Mouse (Mus musculus) intestine, postnatal 0 days (tissue): ENCODE measurements around the gene Gm29797. TPM values are rescaled to one million over a fixed set of nuclear protein-coding genes. Genes with fewer than 3 reads are reported as not detected.

Experiments
- ATAC-seq: fragments of 200-750 bp; cut with Nextera tagmentation; 2 replicates; pipeline ENCODE4 v1.8.0; 2017; ENCODE audit warnings: mild to moderate bottlenecking, moderate TSS enrichment, moderate library complexity
- H3K27ac ChIP-seq: fragments of 300-500 bp; sonication (generic); 2 replicates; pipeline ENCODE4 v1.5.1; 2014; ENCODE audit warnings: mild to moderate bottlenecking, low read depth, low read length, moderate library complexity
- H3K27me3 ChIP-seq: fragments of 300-500 bp; sonication (generic); replicated peaks from 2 replicates; pipeline ENCODE4 v1.6.1; 2014; ENCODE audit warnings: low read length, mixed read lengths; ENCODE audit not compliant: control insufficient read depth, insufficient read depth
- H3K36me3 ChIP-seq: fragments of 300-500 bp; sonication (generic); 2 replicates; pipeline ENCODE4 v1.6.1; 2014; ENCODE audit warnings: mild to moderate bottlenecking, moderate library complexity; ENCODE audit not compliant: control insufficient read depth, insufficient read depth
- H3K4me1 ChIP-seq: fragments of 300-500 bp; sonication (generic); replicated peaks from 2 replicates; pipeline ENCODE4 v1.6.1; 2014; ENCODE audit warnings: antibody characterized with exemption, low read length, mixed read lengths; ENCODE audit not compliant: control insufficient read depth, insufficient read depth
- H3K4me2 ChIP-seq: fragments of 300-500 bp; sonication (generic); replicated peaks from 2 replicates; pipeline ENCODE4 v1.6.1; 2014; ENCODE audit warnings: low read depth, mild to moderate bottlenecking, moderate library complexity
- H3K4me3 ChIP-seq: fragments of 300-500 bp; sonication (generic); 2 replicates; pipeline ENCODE4 v1.5.1; 2014; ENCODE audit warnings: low read depth, low read length
- H3K9ac ChIP-seq: fragments of 300-500 bp; sonication (generic); 2 replicates; pipeline ENCODE4 v1.6.1; 2014; ENCODE audit warnings: mild to moderate bottlenecking, low read depth, low read length
- H3K9me3 ChIP-seq: fragments of 300-500 bp; sonication (generic); 2 replicates; pipeline ENCODE4 v1.6.1; 2016; ENCODE audit warnings: mixed run types; ENCODE audit not compliant: control insufficient read depth
- CTCF ChIP-seq: sonication (generic); IDR thresholded peaks from 2 replicates; pipeline ENCODE4 v1.5.1; 2016; ENCODE audit warnings: low read depth, mild to moderate bottlenecking, control low read depth, antibody characterized with exemption, moderate library complexity
- WGBS: fragments of 180-500 bp; shearing (Covaris S2); extraction: QIAGEN DNeasy Blood & Tissue Kit; methylation state at CpG from one replicate; pipeline ENCODE4 v1.1.7; 2014; 5-methylcytosine and 5-hydroxymethylcytosine counted together
- polyA plus RNA-seq: library from polyadenylated mRNA; unstranded; fragments of >200 nt; fragmentation: Nextera tagmentation; extraction: Ambion mirVana; gene quantifications from 2 replicates; pipeline ENCODE4 v1.2.1, GENCODE M21; 2015

The Gm29797 gene
- polyA plus RNA-seq, 1 experiment from 2014 or later: 0.26 TPM

DNA sequence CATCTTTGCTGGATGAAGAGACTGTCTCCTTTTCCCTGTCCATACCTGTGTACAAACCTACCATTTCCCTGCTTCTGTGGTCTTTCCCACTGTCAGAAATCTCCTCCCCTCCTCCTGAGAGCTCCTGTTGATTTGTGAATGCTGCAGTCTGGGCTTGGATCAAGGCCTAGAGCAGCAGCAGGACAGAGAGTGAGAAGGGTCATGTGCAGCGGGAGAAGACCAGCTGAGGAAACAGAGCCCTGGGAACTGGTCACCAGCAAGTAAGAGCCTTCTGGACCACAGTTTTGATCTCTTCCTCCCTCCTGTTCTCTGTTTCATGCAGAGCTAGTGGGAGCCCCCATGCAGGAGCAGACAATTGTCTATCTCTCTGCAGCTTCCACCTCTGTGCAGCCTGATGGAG is 38.9 kb downstream of the Gm29797 start:
- 67% methylated on average over 1 of the region's 1 CpGs for WGBS
- ATAC-seq: no peak
- no peaks in the 10 kb centered on the region for H3K9me3 ChIP-seq
- H3K9ac ChIP-seq: no peak overlapping the region
- H3K27ac ChIP-seq: no peak overlapping the region
- no peak overlapping the region for H3K4me3 ChIP-seq
- H3K27me3 ChIP-seq: no peaks in the 10 kb centered on the region
- no peak for TF ChIP-seq CTCF
- H3K4me1 ChIP-seq: 0 out of 2 replicates have a peak, but pooled peaks cover 4% of the 10 kb centered on the region
- no peaks in the 10 kb centered on the region for H3K36me3 ChIP-seq
- H3K4me2 ChIP-seq: no peak overlapping the region

DNA sequence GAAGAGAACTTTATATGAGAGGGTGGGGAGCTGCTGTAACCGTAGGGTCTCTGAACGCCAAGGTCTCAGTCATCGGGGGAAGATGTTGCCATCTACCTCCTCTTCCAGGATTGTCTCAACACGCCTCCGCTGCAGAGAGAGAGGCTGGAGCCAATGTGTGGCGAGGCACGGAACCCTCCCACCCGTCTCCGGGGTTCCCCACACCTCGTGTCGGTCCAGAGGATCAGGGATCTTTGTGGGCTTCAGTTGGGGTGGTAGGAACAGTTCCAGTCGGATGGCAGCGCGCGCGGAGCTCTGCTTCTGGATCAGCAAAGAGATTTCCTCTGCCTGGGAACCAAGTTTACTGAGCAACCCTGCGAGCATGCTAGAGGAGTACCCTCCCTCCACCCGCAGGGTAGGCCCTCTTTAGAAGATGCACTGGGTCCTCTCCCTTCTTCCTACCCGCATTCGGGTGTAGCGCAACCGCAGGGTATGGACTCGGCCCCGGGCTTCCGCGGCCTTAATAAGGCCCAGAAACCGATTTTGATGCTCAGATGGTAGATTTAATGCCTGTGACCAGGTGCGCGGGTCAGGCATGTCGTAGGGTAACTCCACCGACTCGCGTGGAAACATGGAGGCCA is 40.1 kb downstream of the Gm29797 start:
- ATAC-seq: no peak
- Histone ChIP-seq H3K9me3 (no peaks in the 10 kb centered on the region), H3K27me3 (no peaks in the 10 kb centered on the region), H3K36me3 (no peaks in the 10 kb centered on the region), H3K27ac (no peak overlapping the region), H3K4me1 (0 out of 2 replicates have a peak, but pooled peaks cover 4% of the 10 kb centered on the region), H3K9ac (no peak overlapping the region), H3K4me2 (no peak overlapping the region), H3K4me3 (no peak overlapping the region)
- WGBS: 78% methylated on average over 33 of the region's 33 CpGs
- no peak for TF ChIP-seq CTCF

GRCm38 (mm10) chr2:181698241-181698640 is 41.4 kb downstream of the Gm29797 start, which contains the start of gene Lkaaear1:
TSS of gene Lkaaear1 (minus strand) at chr2:181698442.
- 46% methylated on average over 5 of the region's 5 CpGs for WGBS
- H3K4me1 ChIP-seq: 0 out of 2 replicates have a peak, but pooled peaks cover under 1% of the 10 kb centered on the region
- no peak within 1 kb of the TSS for H3K27ac ChIP-seq
- H3K4me2 ChIP-seq: no peak within 1 kb of the TSS
- no peak within 1 kb of the TSS for H3K4me3 ChIP-seq
- H3K9me3 ChIP-seq: no peaks in the 10 kb centered on the region
- H3K27me3 ChIP-seq: no peaks in the 10 kb centered on the region
- no peak within 1 kb of the TSS for H3K9ac ChIP-seq
- TF ChIP-seq CTCF: no peak
- no peaks in the 10 kb centered on the region for H3K36me3 ChIP-seq
- ATAC-seq: no peak

- WGBS: 52% methylated on average over 4 of the region's 4 CpGs
- ATAC-seq: no peak
- Histone ChIP-seq H3K27ac (no peak overlapping the region), H3K9me3 (no peaks in the 10 kb centered on the region), H3K36me3 (no peaks in the 10 kb centered on the region), H3K9ac (no peak overlapping the region), H3K4me3 (no peak overlapping the region), H3K4me2 (no peak overlapping the region), H3K4me1 (no peaks in the 10 kb centered on the region), H3K27me3 (peaks cover 6% of the 10 kb centered on the region)
- peak; percentile 68 for TF ChIP-seq CTCF
These were observed 49.8 kb downstream of the Gm29797 start for GRCm38 (mm10) chr2:181706668-181707067.

Other genes starting within 250 kb of the Gm29797 start
- 2.1 and 2.3 TPM in 2 replicates for gene Zbtb46, start 197.6 kb upstream of the Gm29797 start, polyA plus RNA-seq
- 0.07 TPM in 1 of 2 replicates, not detected in the other for gene Abhd16b, start 163.8 kb upstream of the Gm29797 start, polyA plus RNA-seq
- gene Tpd52l2, start 159.9 kb upstream of the Gm29797 start, polyA plus RNA-seq: 83.7 and 88.2 TPM in 2 replicates
- 60.4 and 62.9 TPM in 2 replicates for gene Dnajc5, start 136.5 kb upstream of the Gm29797 start, polyA plus RNA-seq
- 49.4 and 60.2 TPM in 2 replicates for gene Uckl1, start 72.1 kb upstream of the Gm29797 start, polyA plus RNA-seq
- gene Prpf6, start 65.2 kb upstream of the Gm29797 start, polyA plus RNA-seq: 30.6 and 33.9 TPM in 2 replicates
- 13.0 and 16.2 TPM in 2 replicates for gene Zfp512b, start 64.2 kb upstream of the Gm29797 start, polyA plus RNA-seq
- 18.5 and 18.8 TPM in 2 replicates for gene Samd10, start 57.8 kb upstream of the Gm29797 start, polyA plus RNA-seq
- 24.7 and 28.5 TPM in 2 replicates for gene Sox18, start 14.6 kb downstream of the Gm29797 start, polyA plus RNA-seq
- gene Tcea2, start 23.3 kb downstream of the Gm29797 start, polyA plus RNA-seq: 6.8 and 8.0 TPM in 2 replicates
- 11.3 and 12.7 TPM in 2 replicates for gene Rgs19, start 36.9 kb downstream of the Gm29797 start, polyA plus RNA-seq
- gene Lkaaear1, start 41.4 kb downstream of the Gm29797 start, polyA plus RNA-seq: not detected in 2 replicates
- 0.64 and 0.78 TPM in 2 replicates for gene Oprl1, start 58.0 kb downstream of the Gm29797 start, polyA plus RNA-seq
- gene Myt1, start 106.3 kb downstream of the Gm29797 start, polyA plus RNA-seq: 0.46 and 1.0 TPM in 2 replicates
- gene Pcmtd2, start 180.8 kb downstream of the Gm29797 start, polyA plus RNA-seq: 19.0 and 22.8 TPM in 2 replicates
- gene Polr3k, start 207.3 kb downstream of the Gm29797 start, polyA plus RNA-seq: 38.2 and 45.5 TPM in 2 replicates